Mouse (Mus musculus) left cerebral cortex, adult 2 months (tissue): Measurements from ENCODE around the gene Nxpe5. TPM values are rescaled to one million over a fixed set of nuclear protein-coding genes. Genes with fewer than 3 reads are reported as not detected.
A peak's percentile ranks its signal among the peaks of the same experiment; 100 is the strongest.

Source experiments
- DNase-seq, 2 experiments: peaks; one replicate each; pipeline ENCODE4 v3.0.0; 2021 to 2022; ENCODE audit warnings: low spot score in 2 of 2, mixed read lengths in 1 of 2; ENCODE audit errors: extremely low spot score in 1 of 2
- H3K27ac ChIP-seq: fragments of 200-600 bp; 2 replicates; pipeline ENCODE4 v1.8.1; 2022
- H3K4me3 ChIP-seq: fragments of 200-600 bp; 2 replicates; pipeline ENCODE4 v1.8.1; 2022
- CTCF ChIP-seq: fragments of 200-600 bp; IDR thresholded peaks from 2 replicates; pipeline ENCODE4 v1.8.1; 2022; ENCODE audit warnings: antibody characterized with exemption, mild to moderate bottlenecking, moderate library complexity
- intact Hi-C: fragments of 180-260 bp; cut with DNase I; formaldehyde crosslinking; loops from one replicate; pipeline ENCODE4 v1.15.1; 2025
- total RNA-seq, 2 experiments: library from RNA; stranded (reverse); gene quantifications; 2 replicates each; pipeline ENCODE4 v1.2.3; 2021

Gene Nxpe5
- total RNA-seq, 2 experiments from 2014 or later = 0.14 TPM; not detected in 1

- intact Hi-C loops = loop anchor here (5.0 kb wide), 2 partner anchors 62 to 82 kb away; partner anchors contain the start of genes Gpc2 and Stag3
- Histone ChIP-seq H3K27ac (no peak overlapping the region), H3K4me3 (no peak overlapping the region)
- no peak for DNase-seq
- TF ChIP-seq CTCF = no peak
These were observed 5.8 kb upstream of the Nxpe5 start for GRCm38 (mm10) chr5:138219864-138220263.

- DNase-seq = peak; percentile 76 to 89
- TF ChIP-seq CTCF = peak; percentile 99
- intact Hi-C loops = loop anchor here (5.0 kb wide), 2 partner anchors 60 to 80 kb away; partner anchors contain the start of genes Gpc2 and Stag3
- H3K4me3 ChIP-seq = no peak overlapping the region
- no peak overlapping the region for H3K27ac ChIP-seq
These were observed 3.6 kb upstream of the Nxpe5 start for GRCm38 (mm10) chr5:138222111-138222510.

GRCm38 (mm10) chr5:138223287-138223686 is 2.4 kb upstream of the Nxpe5 start:
- Histone ChIP-seq H3K27ac (no peak overlapping the region), H3K4me3 (no peak overlapping the region)
- no peak for DNase-seq
- intact Hi-C loops = loop anchor here (5.0 kb wide), 2 partner anchors 59 to 79 kb away; partner anchors contain the start of genes Gpc2 and Stag3
- TF ChIP-seq CTCF = no peak

- no peak for TF ChIP-seq CTCF
- intact Hi-C loops = no loop called here
- Histone ChIP-seq H3K27ac (no peak overlapping the region), H3K4me3 (no peak overlapping the region)
- DNase-seq = no peak
These were observed 793 bp downstream of the Nxpe5 start for GRCm38 (mm10) chr5:138226491-138226890.

GRCm38 (mm10) chr5:138227367-138227766 is 1.7 kb downstream of the Nxpe5 start:
- TF ChIP-seq CTCF = no peak
- DNase-seq = no peak
- intact Hi-C loops = no loop called here
- no peak overlapping the region for H3K27ac ChIP-seq
- H3K4me3 ChIP-seq = no peak overlapping the region

- no peak for DNase-seq
- Histone ChIP-seq H3K4me3 (no peak overlapping the region), H3K27ac (no peak overlapping the region)
- peak; percentile 56 for TF ChIP-seq CTCF
- intact Hi-C loops = no loop called here
These were observed 2.3 kb downstream of the Nxpe5 start for GRCm38 (mm10) chr5:138228026-138228425.

GRCm38 (mm10) chr5:138229511-138229910 is 3.8 kb downstream of the Nxpe5 start:
- H3K4me3 ChIP-seq = no peak overlapping the region
- TF ChIP-seq CTCF = no peak
- no peak for DNase-seq
- no peak overlapping the region for H3K27ac ChIP-seq
- intact Hi-C loops = no loop called here

- no peak overlapping the region for H3K27ac ChIP-seq
- intact Hi-C loops = no loop called here
- no peak for DNase-seq
- no peak for TF ChIP-seq CTCF
- H3K4me3 ChIP-seq = no peak overlapping the region
These were observed 8.1 kb downstream of the Nxpe5 start for GRCm38 (mm10) chr5:138233778-138234177.

- no peak for TF ChIP-seq CTCF
- Histone ChIP-seq H3K4me3 (no peak overlapping the region), H3K27ac (no peak overlapping the region)
- no peak for DNase-seq
- intact Hi-C loops = no loop called here
These were observed 8.5 kb downstream of the Nxpe5 start for GRCm38 (mm10) chr5:138234224-138234623.

GRCm38 (mm10) chr5:138241511-138241910 is 15.8 kb downstream of the Nxpe5 start:
- no peak for TF ChIP-seq CTCF
- Histone ChIP-seq H3K4me3 (no peak overlapping the region), H3K27ac (no peak overlapping the region)
- intact Hi-C loops = no loop called here
- DNase-seq = no peak

- H3K27ac ChIP-seq = no peak overlapping the region
- H3K4me3 ChIP-seq = no peak overlapping the region
- no peak for TF ChIP-seq CTCF
- intact Hi-C loops = loop anchor here (5.0 kb wide), 1 partner anchor 164 kb away; the partner anchor contains the start of gene Zkscan1
- no peak for DNase-seq
These were observed 25.4 kb downstream of the Nxpe5 start for GRCm38 (mm10) chr5:138251144-138251543.

GRCm38 (mm10) chr5:138253061-138253460 is 27.4 kb downstream of the Nxpe5 start:
- no peak; the same call in 1 of the 2 replicates for TF ChIP-seq CTCF
- DNase-seq = no peak
- intact Hi-C loops = loop anchor here (1.0 to 5.0 kb wide), 2 partner anchors 52 to 166 kb away; partner anchors contain the start of gene Zkscan1
- Histone ChIP-seq H3K4me3 (no peak overlapping the region), H3K27ac (no peak overlapping the region)
